Mouse (Mus musculus) ES-E14 (cell line): ENCODE results near the gene Ctse. TPM values are rescaled to one million over a fixed set of nuclear protein-coding genes. Genes with fewer than 3 reads are reported as not detected.

Experiments used
- DNase-seq: peaks from one replicate; pipeline ENCODE4 v3.0.0-alpha.2; 2013; ENCODE audit warnings: low read depth, low spot score
- H3K27ac ChIP-seq: 2 replicates; pipeline ENCODE4 v1.5.1; 2012; ENCODE audit warnings: low read depth, mild to moderate bottlenecking, low read length, moderate library complexity, mixed read lengths; ENCODE audit not compliant: poor library complexity, insufficient read depth, severe bottlenecking
- H3K36me3 ChIP-seq: 2 replicates; pipeline ENCODE4 v1.6.1; 2012; ENCODE audit warnings: mild to moderate bottlenecking, low read length, moderate library complexity, mixed read lengths; ENCODE audit not compliant: control insufficient read depth, poor library complexity, insufficient read depth, severe bottlenecking
- H3K4me1 ChIP-seq, 2 experiments: fragments of 150-350 bp in 1 of 2; sonication (generic) in 1 of 2; 2 replicates each; pipeline ENCODE4 v1.6.1; 2012; ENCODE audit warnings: low read length in 2 of 2, mild to moderate bottlenecking in 1 of 2, mixed read lengths in 1 of 2; ENCODE audit not compliant: control insufficient read depth in 2 of 2, insufficient read depth in 2 of 2, poor library complexity in 1 of 2
- H3K4me3 ChIP-seq, 2 experiments: fragments of 150-350 bp in 1 of 2; sonication (generic) in 1 of 2; 2 replicates each; pipeline ENCODE4 v1.5.1; 2012; ENCODE audit warnings: low read length in 2 of 2, low read depth in 1 of 2, mild to moderate bottlenecking in 1 of 2, mixed read lengths in 1 of 2; ENCODE audit not compliant: insufficient read depth in 1 of 2, poor library complexity in 1 of 2, severe bottlenecking in 1 of 2
- H3K9ac ChIP-seq: 2 replicates; pipeline ENCODE4 v1.6.1; 2012; ENCODE audit warnings: low read depth, mild to moderate bottlenecking, low read length, mixed read lengths; ENCODE audit not compliant: poor library complexity, insufficient read depth, severe bottlenecking
- H3K9me3 ChIP-seq: fragments of 150-350 bp; sonication (generic); 2 replicates; pipeline ENCODE4 v1.6.1; 2012; ENCODE audit warnings: low read depth, mild to moderate bottlenecking, low read length; ENCODE audit not compliant: control insufficient read depth, insufficient read depth
- CHD2 ChIP-seq: IDR thresholded peaks from 2 replicates; pipeline ENCODE4 v1.6.1; 2014; ENCODE audit warnings: mild to moderate bottlenecking, low read depth, low read length, inconsistent platforms
- HCFC1 ChIP-seq: IDR thresholded peaks from 2 replicates; pipeline ENCODE4 v1.6.1; 2012; ENCODE audit warnings: low read length, inconsistent platforms, borderline replicate concordance; ENCODE audit not compliant: insufficient read depth
- MAFK ChIP-seq: IDR thresholded peaks from 2 replicates; pipeline ENCODE4 v1.6.1; 2014; ENCODE audit warnings: mild to moderate bottlenecking, low read depth, low read length, inconsistent platforms; ENCODE audit not compliant: insufficient read depth
- ZC3H11A ChIP-seq: IDR thresholded peaks from 2 replicates; pipeline ENCODE4 v1.6.1; 2012; ENCODE audit warnings: low read depth, mild to moderate bottlenecking, inconsistent platforms, low read length, borderline replicate concordance
- ZNF384 ChIP-seq: IDR thresholded peaks from 2 replicates; pipeline ENCODE4 v1.6.1; 2012; ENCODE audit warnings: low read depth, low read length, inconsistent platforms
- in situ Hi-C, 2 experiments: fragments of 600-800 bp; cut with MboI; formaldehyde crosslinking; loops; one replicate each; pipeline ENCODE4 v1.15.1; 2025; ENCODE audit warnings: low sequenced_read_pairs in 2 of 2, inconsistent platforms in 1 of 2; ENCODE audit not compliant: unreplicated experiment in 2 of 2
- total RNA-seq: library from RNA; depleted of rRNA; stranded (reverse); fragments of 300-350 nt; gene quantifications from 2 replicates; pipeline ENCODE4 v1.2.3, GENCODE M21; 2012

Gene Ctse
- total RNA-seq, 1 experiment, result not detected

DNA sequence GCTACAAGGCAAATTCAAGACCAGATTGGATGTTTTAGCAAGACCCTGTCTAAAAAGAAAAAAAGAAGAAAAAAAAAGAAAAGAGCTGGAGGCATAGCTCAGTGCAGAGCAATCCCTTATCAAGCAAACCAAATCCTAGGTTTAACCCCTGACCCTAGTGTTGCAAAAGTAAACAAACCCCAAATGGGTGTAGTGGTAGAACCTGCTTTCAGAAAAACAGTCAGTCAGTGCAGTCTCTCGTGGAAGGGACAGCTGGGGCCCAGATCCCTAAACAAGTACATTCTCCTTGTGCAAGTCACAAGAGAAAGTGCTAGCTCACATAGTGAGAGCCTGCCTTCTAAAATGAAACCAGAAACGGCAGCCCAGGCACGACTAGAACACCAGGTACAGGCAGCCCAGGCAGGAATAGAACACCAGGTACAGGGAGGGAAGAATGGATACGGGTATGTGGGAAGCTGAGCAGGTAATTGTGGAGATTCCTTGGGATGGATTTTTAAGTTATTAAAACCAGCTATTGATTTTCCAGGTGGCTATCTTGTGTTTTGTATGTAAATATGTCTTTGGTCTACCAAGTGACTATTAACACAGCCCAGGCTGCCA lies 25.4 kb upstream of the Ctse start:
- Histone ChIP-seq H3K4me3 (no peak overlapping the region), H3K9ac (no peak overlapping the region), H3K27ac (no peak overlapping the region), H3K36me3 (no peaks in the 10 kb centered on the region), H3K9me3 (no peaks in the 10 kb centered on the region), H3K4me1 (peaks cover 0 to 2% of the 10 kb centered on the region in 2 experiments; a peak in 1 of 4 replicates)
- TF ChIP-seq MAFK (no peak), HCFC1 (no peak), ZNF384 (no peak), ZC3H11A (no peak), CHD2 (no peak)
- no peak for DNase-seq
- in situ Hi-C loops, result no loop called here

GRCm38 (mm10) chr1:131613361-131614133 lies 24.6 kb upstream of the Ctse start:
- peak; percentile 99 for TF ChIP-seq ZNF384
- TF ChIP-seq HCFC1, result no peak
- no peak overlapping the region for H3K27ac ChIP-seq
- H3K36me3 ChIP-seq, result no peaks in the 10 kb centered on the region
- in situ Hi-C loops, result no loop called here
- DNase-seq, result peak; percentile 91
- peaks cover 0 to 2% of the 10 kb centered on the region in 2 experiments; a peak in 1 of 4 replicates for H3K4me1 ChIP-seq
- H3K9ac ChIP-seq, result no peak overlapping the region
- no peaks in the 10 kb centered on the region for H3K9me3 ChIP-seq
- H3K4me3 ChIP-seq, result peak overlapping the region in 1 of 2 experiments; percentile 3; a peak in 1 of 4 replicates

- TF ChIP-seq ZC3H11A (no peak), MAFK (no peak), CHD2 (no peak), ZNF384 (no peak), HCFC1 (no peak)
- in situ Hi-C loops, result no loop called here
- Histone ChIP-seq H3K9ac (no peak overlapping the region), H3K9me3 (no peaks in the 10 kb centered on the region), H3K4me1 (peaks cover 0 to 2% of the 10 kb centered on the region in 2 experiments; a peak in 1 of 4 replicates), H3K36me3 (no peaks in the 10 kb centered on the region), H3K27ac (no peak overlapping the region), H3K4me3 (no peak overlapping the region)
- DNase-seq, result no peak
Measured at GRCm38 (mm10) chr1:131614641-131615040, 23.5 kb upstream of the Ctse start.

DNA sequence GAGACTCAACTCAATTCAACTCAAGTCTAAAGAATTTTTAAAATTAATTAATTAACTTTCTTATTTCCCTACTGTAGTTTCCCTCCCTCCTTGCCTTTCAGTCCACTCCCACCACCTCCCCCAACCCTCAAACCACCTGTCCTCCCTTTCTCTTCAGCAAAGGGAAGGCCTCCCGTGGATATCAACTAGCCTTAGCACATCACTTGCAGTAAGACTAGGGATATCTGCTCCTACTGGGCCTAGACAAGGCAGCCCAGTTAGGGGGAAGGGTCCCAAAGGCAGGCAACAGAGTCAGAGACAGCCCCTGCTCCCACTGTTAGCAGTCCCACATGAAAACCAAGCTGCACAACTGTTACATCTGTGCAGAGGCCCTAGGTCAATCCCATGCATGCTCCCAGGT lies 22.0 kb upstream of the Ctse start:
- H3K36me3 ChIP-seq, result no peaks in the 10 kb centered on the region
- H3K9me3 ChIP-seq, result no peaks in the 10 kb centered on the region
- no peak overlapping the region for H3K4me3 ChIP-seq
- DNase-seq, result no peak
- H3K4me1 ChIP-seq, result peaks cover 0 to 2% of the 10 kb centered on the region in 2 experiments; a peak in 1 of 4 replicates
- no peak for TF ChIP-seq ZC3H11A
- no peak for TF ChIP-seq CHD2
- no peak for TF ChIP-seq HCFC1
- no peak for TF ChIP-seq ZNF384
- TF ChIP-seq MAFK, result no peak
- in situ Hi-C loops, result no loop called here
- no peak overlapping the region for H3K27ac ChIP-seq
- no peak overlapping the region for H3K9ac ChIP-seq
